Mouse (Mus musculus) hindbrain, embryonic 13.5 days (tissue): ENCODE results near the gene Eif3i. TPM values are rescaled to one million over a fixed set of nuclear protein-coding genes. Genes with fewer than 3 reads are reported as not detected.

Experiments used
- ATAC-seq: fragments of 200-750 bp; cut with Nextera tagmentation; 2 replicates; pipeline ENCODE4 v1.8.0; 2017; ENCODE audit warnings: moderate TSS enrichment; ENCODE audit not compliant: low FRiP score
- H3K27ac ChIP-seq: fragments of 300-500 bp; sonication (generic); 2 replicates; pipeline ENCODE4 v1.5.1; 2015; ENCODE audit warnings: inconsistent platforms, mild to moderate bottlenecking, moderate library complexity
- H3K27me3 ChIP-seq: fragments of 300-500 bp; sonication (generic); 2 replicates; pipeline ENCODE4 v1.6.1; 2015; ENCODE audit warnings: mild to moderate bottlenecking, inconsistent platforms
- H3K36me3 ChIP-seq: fragments of 300-500 bp; sonication (generic); 2 replicates; pipeline ENCODE4 v1.6.1; 2015; ENCODE audit warnings: mild to moderate bottlenecking, inconsistent platforms
- H3K4me1 ChIP-seq: fragments of 300-500 bp; sonication (generic); replicated peaks from 2 replicates; pipeline ENCODE4 v1.6.1; 2015; ENCODE audit warnings: inconsistent platforms
- H3K4me2 ChIP-seq: fragments of 300-500 bp; sonication (generic); 2 replicates; pipeline ENCODE4 v1.6.1; 2015; ENCODE audit warnings: inconsistent platforms, mild to moderate bottlenecking, moderate library complexity
- H3K4me3 ChIP-seq: fragments of 300-500 bp; sonication (generic); 2 replicates; pipeline ENCODE4 v1.5.1; 2015; ENCODE audit warnings: mild to moderate bottlenecking, inconsistent platforms
- H3K9ac ChIP-seq: fragments of 300-500 bp; sonication (generic); 2 replicates; pipeline ENCODE4 v1.6.1; 2015; ENCODE audit warnings: mild to moderate bottlenecking, inconsistent platforms
- H3K9me3 ChIP-seq: fragments of 300-500 bp; sonication (generic); 2 replicates; pipeline ENCODE4 v1.6.1; 2016; ENCODE audit warnings: inconsistent platforms
- WGBS: fragments of 180-500 bp; shearing (Covaris S2); methylation state at CpG from one replicate; pipeline ENCODE4 v1.1.7; 2015; 5-methylcytosine and 5-hydroxymethylcytosine counted together
- polyA plus RNA-seq: library from polyadenylated mRNA; unstranded; fragments of >200 nt; fragmentation: Nextera tagmentation; extraction: Ambion mirVana; gene quantifications from 2 replicates; pipeline ENCODE4 v1.2.1, GENCODE M21; 2015

Gene Eif3i
- polyA plus RNA-seq, 1 experiment from 2014 or later: 208 TPM

DNA sequence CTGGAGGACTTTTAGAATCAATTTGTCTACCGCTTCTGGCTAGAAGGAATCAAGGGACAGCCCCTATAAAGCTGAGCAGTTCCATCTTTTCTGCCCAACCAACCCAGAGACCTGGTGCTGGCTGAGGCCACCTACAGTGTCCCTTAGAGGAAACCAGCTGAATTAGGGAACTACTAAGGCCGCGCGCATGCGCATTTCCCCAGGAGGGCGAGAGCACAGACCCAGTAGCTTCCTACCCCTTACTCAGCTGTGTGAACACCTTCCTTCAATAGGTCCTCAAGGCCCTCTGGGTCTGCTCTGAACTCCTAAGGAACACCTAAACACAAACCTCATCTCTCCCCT is 24.6 kb upstream of the Eif3i start:
- WGBS: 0% methylated on average over 6 of the region's 6 CpGs
- peak; percentile 4 for ATAC-seq
- Histone ChIP-seq H3K9ac (peak overlapping the region; percentile 87), H3K36me3 (peaks cover 44% of the 10 kb centered on the region), H3K4me2 (peak overlapping the region; percentile 86), H3K9me3 (no peaks in the 10 kb centered on the region), H3K4me3 (peak overlapping the region; percentile 69), H3K27me3 (no peaks in the 10 kb centered on the region), H3K27ac (peak overlapping the region; percentile 97), H3K4me1 (peaks cover 45% of the 10 kb centered on the region)

DNA sequence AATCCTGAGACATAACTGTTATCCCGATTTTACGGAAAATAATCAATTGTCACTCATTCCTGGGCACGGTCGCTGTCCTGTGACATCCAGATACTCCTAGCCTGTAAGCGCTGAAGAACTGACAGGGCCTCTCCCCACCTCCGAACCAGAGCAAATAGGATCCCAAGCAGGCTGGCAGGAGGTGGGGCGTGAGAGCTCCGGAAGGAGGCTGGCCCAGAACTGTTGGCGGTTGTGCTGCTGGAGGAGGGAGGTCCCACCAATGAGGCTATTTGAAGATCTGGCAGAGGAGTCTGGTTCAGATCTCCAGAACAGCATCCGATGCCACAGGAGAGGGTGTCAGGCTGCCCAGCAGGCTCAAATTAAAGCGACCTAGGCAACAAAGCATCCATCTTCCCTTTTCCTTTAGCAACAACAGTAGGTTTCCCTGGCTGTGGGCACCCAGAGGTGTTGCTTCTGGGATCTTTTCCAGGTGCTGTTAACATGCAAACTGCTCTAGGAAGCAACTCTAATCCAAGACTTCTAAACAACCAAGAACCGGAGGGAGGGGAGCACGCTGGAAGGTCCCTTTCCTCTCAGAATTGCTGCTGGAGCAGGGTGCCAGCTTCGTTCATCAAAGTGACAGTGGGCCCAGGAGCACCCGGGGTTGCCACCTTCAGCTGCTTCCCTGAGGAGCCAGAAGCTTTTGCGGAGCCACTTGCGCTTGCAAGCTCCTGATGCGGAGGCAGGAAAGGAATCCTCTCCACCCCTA is 24.0 kb upstream of the Eif3i start:
- under 1% methylated on average over 18 of the region's 18 CpGs for WGBS
- H3K4me1 ChIP-seq: peaks cover 45% of the 10 kb centered on the region

DNA sequence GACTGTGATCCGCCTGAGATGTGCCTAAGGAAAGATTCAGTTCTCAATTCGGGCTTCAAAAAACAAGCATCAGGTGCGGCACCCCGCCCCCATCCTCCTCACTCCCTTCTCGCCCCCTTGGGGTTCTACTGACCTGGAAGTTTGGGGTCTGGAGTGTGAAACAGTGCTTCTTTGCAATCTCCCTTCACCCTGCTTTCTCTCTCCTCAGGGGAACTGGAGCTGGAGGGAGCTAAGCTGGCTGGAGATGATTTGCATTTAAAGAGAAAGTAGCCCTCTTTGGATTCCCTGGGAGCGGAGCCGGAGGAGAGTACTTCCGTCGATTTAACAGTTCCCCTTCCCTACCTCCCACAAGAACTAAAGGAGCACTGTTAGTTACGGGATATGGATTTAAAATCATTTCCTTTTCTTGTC is 23.2 kb upstream of the Eif3i start, which contains the start of gene Ccdc28b:
Ccdc28b (minus strand) TSS at position 267 of the 411 bp plus-strand sequence.
- H3K36me3 ChIP-seq: peaks cover 32% of the 10 kb centered on the region

More for the DNA sequence above, 24.0 kb upstream of the Eif3i start:
- no peaks in the 10 kb centered on the region for H3K9me3 ChIP-seq
- peak overlapping the region; percentile 87 for H3K9ac ChIP-seq
- peak overlapping the region; percentile 97 for H3K27ac ChIP-seq
- H3K36me3 ChIP-seq: peaks cover 40% of the 10 kb centered on the region
- ATAC-seq: peak; percentile 92
- H3K27me3 ChIP-seq: no peaks in the 10 kb centered on the region
- H3K4me2 ChIP-seq: peak overlapping the region; percentile 86
- peak overlapping the region; percentile 69 for H3K4me3 ChIP-seq

DNA sequence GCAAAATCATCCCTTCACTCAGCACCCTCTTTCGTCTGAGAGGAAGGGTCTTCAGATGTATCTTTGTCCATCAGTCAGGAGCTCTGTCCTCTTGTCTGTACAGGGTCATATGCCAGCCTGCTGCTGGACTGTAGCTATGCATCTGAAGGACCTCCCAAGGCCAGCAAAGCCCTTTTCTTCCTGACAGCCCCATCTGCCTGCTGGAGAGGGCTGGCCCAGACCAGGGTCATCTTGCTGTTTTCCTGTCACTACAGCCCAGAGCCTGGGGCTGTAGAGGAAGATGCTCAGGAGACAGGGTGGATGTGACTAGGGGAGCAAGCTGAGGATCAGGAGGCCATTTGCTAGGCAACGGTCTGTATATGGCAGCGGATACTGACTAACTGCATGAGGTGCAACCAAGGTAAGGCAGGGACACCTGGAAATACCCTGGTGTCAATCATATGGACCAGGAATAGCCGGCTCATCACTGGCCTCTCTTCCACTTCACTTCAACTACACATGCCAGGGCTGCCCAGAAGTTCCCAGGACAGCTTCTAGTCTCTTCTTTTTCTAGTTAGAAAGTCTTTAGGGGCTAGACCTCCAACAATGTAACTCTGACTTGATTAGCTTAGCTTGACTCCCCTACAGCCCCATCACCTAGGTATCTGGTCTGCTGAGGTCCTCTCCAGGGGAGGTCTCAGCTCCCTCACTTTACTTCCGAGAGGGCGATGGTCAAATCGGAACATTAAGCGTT is 22.5 kb upstream of the Eif3i start:
- H3K4me3 ChIP-seq: peak overlapping the region; percentile 69
- H3K27ac ChIP-seq: peak overlapping the region; percentile 97
- H3K27me3 ChIP-seq: no peaks in the 10 kb centered on the region
- 25% methylated on average over 8 of the region's 8 CpGs for WGBS
- peak overlapping the region; percentile 87 for H3K9ac ChIP-seq
- no peaks in the 10 kb centered on the region for H3K9me3 ChIP-seq
- peak overlapping the region; percentile 86 for H3K4me2 ChIP-seq
- H3K4me1 ChIP-seq: peaks cover 54% of the 10 kb centered on the region
- ATAC-seq: no peak
- peaks cover 25% of the 10 kb centered on the region for H3K36me3 ChIP-seq

More for the DNA sequence above, 23.2 kb upstream of the Eif3i start, which contains the start of gene Ccdc28b:
- Histone ChIP-seq H3K4me2 (peak within 1 kb of the TSS; percentile 86), H3K9ac (peak within 1 kb of the TSS; percentile 87), H3K27ac (peak within 1 kb of the TSS; percentile 97), H3K4me3 (peak within 1 kb of the TSS; percentile 69), H3K9me3 (no peaks in the 10 kb centered on the region), H3K4me1 (peaks cover 47% of the 10 kb centered on the region), H3K27me3 (no peaks in the 10 kb centered on the region)
- 0% methylated on average over 10 of the region's 10 CpGs for WGBS
- ATAC-seq: peak; percentile 22

DNA sequence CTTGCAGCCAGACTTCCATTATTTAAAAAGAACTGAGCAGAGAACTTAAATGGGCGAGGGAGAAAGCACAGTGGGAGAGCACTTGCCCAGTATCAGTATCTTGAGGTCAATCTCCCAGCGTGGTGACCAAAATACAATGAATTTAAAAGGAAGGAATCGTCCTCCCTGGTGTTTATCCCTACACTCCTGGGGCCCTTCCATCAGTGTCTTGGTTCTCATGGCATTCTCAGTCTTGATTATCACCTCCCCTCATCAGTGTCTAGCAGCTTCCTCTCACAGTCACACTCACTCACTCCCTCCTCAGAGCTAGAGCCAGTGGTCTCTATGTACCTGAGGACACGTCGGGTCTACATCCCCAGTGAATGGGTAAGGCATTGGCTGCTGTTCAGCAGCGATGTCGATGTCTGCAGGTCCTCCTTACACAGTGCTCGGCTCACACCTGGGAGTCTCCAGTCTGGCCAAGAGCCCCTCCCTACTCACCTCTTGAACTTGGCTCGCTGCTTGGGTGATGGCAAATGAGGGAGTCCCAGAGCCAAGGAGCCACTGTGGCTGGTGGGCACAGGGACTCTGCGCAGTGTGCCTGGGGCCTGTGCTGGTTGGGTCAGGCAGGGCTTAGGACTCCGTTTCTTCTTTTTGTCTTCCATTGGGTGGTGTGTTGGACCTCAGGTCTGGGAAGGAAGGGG is 21.8 kb upstream of the Eif3i start:
- 76% methylated on average over 11 of the region's 11 CpGs for WGBS
- ATAC-seq: no peak
- H3K27me3 ChIP-seq: no peaks in the 10 kb centered on the region
- peaks cover 61% of the 10 kb centered on the region for H3K4me1 ChIP-seq
- H3K9ac ChIP-seq: peak overlapping the region; percentile 87
- H3K9me3 ChIP-seq: no peaks in the 10 kb centered on the region
- peak overlapping the region; percentile 86 for H3K4me2 ChIP-seq
- H3K27ac ChIP-seq: peak overlapping the region; percentile 97; the same call in 1 of the 2 replicates
- peaks cover 18% of the 10 kb centered on the region for H3K36me3 ChIP-seq
- H3K4me3 ChIP-seq: peak overlapping the region; percentile 69

DNA sequence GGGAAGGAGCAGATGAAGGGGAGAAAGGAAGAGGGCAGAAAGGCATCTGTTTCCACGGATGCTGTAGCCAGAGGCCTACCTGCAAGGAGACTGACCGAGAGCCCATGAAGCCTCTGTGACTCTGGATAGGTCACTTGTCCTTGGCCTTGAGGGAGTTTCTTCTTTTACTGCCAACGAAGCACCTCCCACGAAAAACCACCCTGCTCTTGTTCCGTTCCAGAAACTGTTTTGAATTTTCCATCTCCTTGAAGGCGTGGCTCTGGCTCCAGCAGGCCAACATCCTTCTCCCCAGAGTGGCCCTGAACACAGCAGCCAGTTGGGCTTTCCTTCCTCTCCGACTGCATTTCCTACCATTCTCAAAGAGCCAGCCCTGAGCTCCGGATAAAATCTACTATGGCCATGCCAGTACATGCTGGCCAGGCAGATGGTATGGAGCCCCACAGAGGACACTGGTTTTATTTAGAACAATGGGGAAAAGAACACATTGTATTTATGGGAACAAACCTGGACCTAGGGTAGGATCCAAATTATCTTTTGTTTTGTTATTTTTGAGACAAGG is 20.9 kb upstream of the Eif3i start:
- WGBS: 83% methylated on average over 8 of the region's 8 CpGs
- ATAC-seq: no peak

DNA sequence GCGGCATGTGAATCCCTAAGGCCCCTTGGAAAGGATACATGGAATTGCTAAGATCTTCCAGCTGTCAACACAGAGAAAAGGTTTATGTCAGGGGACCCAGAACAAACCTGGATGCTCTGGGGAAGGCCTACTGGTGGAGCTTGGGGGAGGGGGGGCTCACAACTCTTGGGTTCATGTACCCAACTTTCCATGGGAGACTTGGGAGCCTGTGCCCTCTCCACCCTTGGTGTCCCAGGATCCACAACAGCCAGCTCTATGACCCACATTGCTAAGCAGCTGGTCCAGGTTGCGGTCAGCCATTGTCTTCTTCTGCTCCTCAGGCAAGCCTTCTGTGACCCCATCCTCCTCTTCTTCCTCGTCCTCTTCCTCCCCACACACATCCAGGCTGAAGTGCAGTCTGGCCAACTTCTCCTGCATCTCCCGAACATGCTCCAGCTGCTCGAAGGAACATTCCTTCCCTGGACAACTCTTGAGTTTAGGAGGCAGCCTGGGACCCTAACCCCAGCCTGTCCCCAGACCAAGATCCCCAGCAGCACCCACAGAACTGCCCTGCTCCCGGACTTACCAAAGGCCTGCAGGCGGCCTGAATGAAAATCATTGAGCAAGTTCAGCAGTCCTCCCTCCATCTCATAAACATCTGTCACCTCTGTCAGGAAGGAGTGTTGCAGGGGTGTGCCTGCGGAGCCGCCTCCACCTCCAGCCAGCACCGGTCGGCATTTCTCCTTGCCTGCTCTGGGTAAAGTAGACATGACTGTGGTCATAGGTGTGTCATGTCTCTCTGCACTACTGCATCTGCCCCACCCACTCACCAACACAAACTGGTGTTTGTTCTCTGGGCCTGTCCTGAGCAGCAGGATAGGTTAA is 20.2 kb upstream of the Eif3i start:
- WGBS: 92% methylated on average over 11 of the region's 11 CpGs
- 0 out of 2 replicates have a peak overlapping the region, but pooled peaks have one; percentile 1 for H3K27ac ChIP-seq
- peaks cover 22% of the 10 kb centered on the region for H3K36me3 ChIP-seq
- H3K4me2 ChIP-seq: peak overlapping the region; percentile 86; the same call in 1 of the 2 replicates
- no peak overlapping the region for H3K4me3 ChIP-seq
- no peak for ATAC-seq
- H3K4me1 ChIP-seq: peaks cover 59% of the 10 kb centered on the region
- no peaks in the 10 kb centered on the region for H3K9me3 ChIP-seq
- H3K27me3 ChIP-seq: no peaks in the 10 kb centered on the region
- peak overlapping the region; percentile 9 for H3K9ac ChIP-seq

More for the DNA sequence above, 20.9 kb upstream of the Eif3i start:
- H3K27ac ChIP-seq: 0 out of 2 replicates have a peak overlapping the region, but pooled peaks have one; percentile 1
- peak overlapping the region; percentile 86 for H3K4me2 ChIP-seq
- no peaks in the 10 kb centered on the region for H3K27me3 ChIP-seq
- H3K36me3 ChIP-seq: peaks cover 16% of the 10 kb centered on the region
- H3K4me3 ChIP-seq: no peak overlapping the region
- H3K9me3 ChIP-seq: no peaks in the 10 kb centered on the region
- H3K9ac ChIP-seq: peak overlapping the region; percentile 87
- H3K4me1 ChIP-seq: peaks cover 61% of the 10 kb centered on the region

DNA sequence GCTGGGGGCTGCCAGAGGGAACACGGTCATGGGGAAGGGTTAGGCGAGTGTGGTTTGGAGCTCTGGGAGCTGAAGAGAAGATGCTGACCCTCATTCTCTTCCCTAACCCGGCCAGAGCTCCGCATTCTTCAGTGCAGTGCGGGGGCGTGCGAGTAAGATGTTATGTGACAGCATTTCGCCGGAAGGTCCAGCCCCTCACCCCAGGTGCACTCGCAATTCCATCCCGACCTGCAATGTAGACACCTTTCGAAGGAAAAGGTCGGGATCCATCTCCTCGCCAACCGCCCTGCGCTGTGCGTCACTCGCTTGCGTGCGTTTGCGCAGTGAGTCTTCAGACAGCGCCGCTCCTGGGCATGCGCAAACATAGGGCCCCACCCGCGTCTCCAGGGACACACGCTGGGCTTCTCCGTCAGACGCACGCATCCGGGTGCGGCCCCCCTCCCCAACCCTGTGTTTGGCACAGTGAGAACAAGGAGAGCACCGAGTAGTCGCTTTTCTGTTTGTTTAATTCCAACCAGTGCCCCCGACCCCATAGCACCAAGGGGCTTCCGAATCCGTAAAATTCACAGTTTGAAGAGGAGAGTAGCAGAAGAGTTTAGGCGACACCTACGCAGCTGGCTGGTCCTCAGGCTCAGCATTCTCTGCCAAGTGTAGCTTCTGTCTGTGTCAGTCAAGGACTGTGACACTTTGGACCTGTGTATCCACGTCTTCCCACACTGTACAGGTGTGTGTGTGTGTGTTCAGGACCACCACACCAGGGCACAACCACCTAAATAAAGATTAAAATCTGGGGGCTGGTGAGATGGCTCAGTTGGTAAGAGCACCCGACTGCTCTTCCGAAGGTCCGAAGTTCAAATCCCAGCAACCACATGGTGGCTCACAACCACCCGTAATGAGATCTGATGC is 18.6 kb upstream of the Eif3i start, which contains the start of gene Iqcc:
Iqcc (minus strand) TSS at position 314 of the 906 bp plus-strand sequence.
- Histone ChIP-seq H3K9ac (peak within 1 kb of the TSS; percentile 96), H3K27ac (peak within 1 kb of the TSS; percentile 95), H3K27me3 (no peaks in the 10 kb centered on the region), H3K4me3 (peak within 1 kb of the TSS; percentile 66), H3K4me1 (peaks cover 46% of the 10 kb centered on the region), H3K4me2 (peak within 1 kb of the TSS; percentile 88), H3K36me3 (peaks cover 25% of the 10 kb centered on the region), H3K9me3 (no peaks in the 10 kb centered on the region)
- 6% methylated on average over 44 of the region's 44 CpGs for WGBS
- ATAC-seq: peak; percentile 89

DNA sequence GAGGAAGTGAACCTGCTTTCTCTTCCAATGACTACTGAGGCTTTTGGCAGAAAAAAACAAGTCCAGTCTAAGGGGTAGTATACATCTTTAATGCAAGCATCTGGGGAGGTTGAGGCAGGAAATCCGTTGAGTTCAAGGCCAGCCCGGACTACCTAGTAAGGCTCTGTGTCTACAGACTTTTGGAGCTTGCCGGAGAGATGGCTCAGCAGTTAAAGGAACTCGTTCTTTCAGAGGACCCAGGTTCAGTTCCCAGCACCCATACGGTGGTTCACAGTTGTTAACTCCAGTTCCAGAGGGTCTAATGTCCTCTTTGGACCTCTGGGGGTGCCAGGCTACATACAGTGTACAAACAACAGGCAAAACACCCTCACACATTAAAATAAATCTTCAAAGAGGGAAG is 17.6 kb upstream of the Eif3i start:
- peaks cover 43% of the 10 kb centered on the region for H3K4me1 ChIP-seq
- H3K36me3 ChIP-seq: peaks cover 28% of the 10 kb centered on the region
- H3K4me2 ChIP-seq: peak overlapping the region; percentile 88
- H3K27me3 ChIP-seq: no peaks in the 10 kb centered on the region
- H3K9ac ChIP-seq: peak overlapping the region; percentile 96
- no peak for ATAC-seq
- WGBS: 91% methylated on average over 5 of the region's 5 CpGs
- H3K9me3 ChIP-seq: no peaks in the 10 kb centered on the region
- peak overlapping the region; percentile 95 for H3K27ac ChIP-seq
- peak overlapping the region; percentile 66 for H3K4me3 ChIP-seq

DNA sequence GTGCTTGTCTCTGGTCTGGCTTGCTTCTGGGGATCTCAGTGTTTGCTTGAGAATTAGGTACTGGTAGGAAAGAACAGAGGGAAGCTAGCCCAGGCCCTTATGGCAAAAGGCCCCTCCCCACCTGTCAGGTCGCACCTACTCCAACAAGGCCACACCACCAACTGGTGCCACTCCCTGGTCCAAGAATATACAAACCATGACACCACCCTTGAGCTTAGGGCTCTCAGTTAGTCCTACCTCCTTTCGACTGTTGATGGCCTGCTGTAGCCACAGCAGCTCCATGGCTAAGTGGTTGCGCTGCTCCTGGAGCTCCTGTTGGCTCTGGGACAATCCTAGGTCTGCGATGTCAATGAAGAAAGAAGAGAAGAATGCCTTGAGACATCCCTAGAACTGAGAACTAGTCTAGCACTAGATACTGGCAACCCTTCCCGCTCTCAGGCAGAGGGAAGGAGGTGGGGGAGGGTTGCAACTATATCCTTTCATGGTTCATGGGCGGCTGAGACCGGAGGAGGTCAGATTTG is 16.7 kb upstream of the Eif3i start:
- Histone ChIP-seq H3K9me3 (no peaks in the 10 kb centered on the region), H3K9ac (0 out of 2 replicates have a peak overlapping the region, but pooled peaks have one; percentile 13), H3K4me1 (peaks cover 35% of the 10 kb centered on the region), H3K4me2 (no peak overlapping the region), H3K36me3 (peaks cover 28% of the 10 kb centered on the region), H3K27me3 (no peaks in the 10 kb centered on the region), H3K27ac (no peak overlapping the region), H3K4me3 (peak overlapping the region; percentile 66; the same call in 1 of the 2 replicates)
- no peak for ATAC-seq
- 97% methylated on average over 7 of the region's 7 CpGs for WGBS
